Mouse (Mus musculus): ENCODE results near the gene Vmn1r236. TPM values are rescaled to one million over a fixed set of nuclear protein-coding genes. Genes with fewer than 3 reads are reported as not detected.

Gene Vmn1r236
- not detected in 2 replicates for polyA plus RNA-seq (2012; rRNA removed)

DNA sequence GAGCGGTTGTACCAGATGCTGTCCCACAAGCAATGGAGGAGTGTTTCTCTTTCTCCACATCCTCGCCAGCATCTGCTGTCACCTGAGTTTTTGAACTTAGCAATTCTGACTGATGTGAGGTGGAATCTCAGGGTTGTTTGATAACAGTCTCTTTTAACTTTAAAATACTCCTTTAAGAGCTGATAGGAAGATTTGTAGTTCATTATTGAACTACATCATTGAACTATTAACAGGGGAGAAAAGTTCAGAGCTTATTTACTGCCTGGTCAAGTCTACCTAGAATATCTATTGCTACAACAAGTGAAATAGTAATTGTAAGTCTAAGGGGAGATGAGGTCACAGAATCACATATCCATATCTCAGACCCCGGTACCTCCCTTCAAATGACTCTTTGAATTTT lies at the start of gene Vmn1r236:
Gene Vmn1r236 (plus strand): TSS at position 301 of the 400 bp plus-strand sequence.
- WGBS, result 83% methylated on average over 3 of the region's 3 CpGs
- no peak for DNase-seq (ENCODE audit: low read depth, low spot score)

DNA sequence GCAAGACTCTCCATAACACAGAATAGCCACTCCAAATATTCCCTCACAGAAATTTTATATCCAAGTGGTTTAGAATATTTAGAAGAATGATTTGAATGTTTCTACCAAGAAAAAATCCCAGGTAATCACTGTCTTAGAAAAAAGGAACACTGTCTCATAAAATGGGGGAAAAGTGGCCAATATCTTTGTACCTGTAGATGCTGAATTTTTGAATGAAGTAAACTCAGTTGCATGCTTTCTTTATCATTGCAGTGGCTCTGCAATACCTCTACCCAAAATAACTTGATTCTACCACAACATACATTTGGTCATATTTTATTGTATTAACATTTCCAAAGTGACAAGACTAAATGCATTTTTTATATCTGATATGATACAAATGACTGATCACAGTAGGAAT lies 26.6 kb upstream of the Vmn1r236 start, which contains the start of gene Vmn1r235:
Gene Vmn1r235 (plus strand): TSS at position 301 of the 400 bp plus-strand sequence.
- no peak for DNase-seq (ENCODE audit: low read depth, low spot score)

DNA sequence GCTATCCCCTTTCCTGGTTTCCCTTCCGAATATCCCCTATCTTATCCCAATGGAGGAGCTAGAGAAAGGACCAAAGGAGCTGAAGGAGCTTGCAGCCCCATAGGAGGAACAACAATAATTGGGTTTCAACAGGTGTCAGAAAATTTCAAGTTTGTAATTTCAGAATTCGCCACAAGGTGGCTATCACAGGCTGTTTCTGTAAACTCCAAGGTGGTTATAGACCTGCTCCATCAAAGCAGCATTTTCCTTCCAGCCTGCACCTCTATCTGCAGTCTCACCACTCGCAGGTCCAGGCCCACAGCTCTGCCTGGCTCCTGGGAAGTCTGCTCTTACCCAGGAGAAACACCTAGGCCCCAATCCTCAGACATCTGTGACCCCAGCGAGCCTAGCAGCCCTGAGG lies 10.6 kb upstream of the Vmn1r236 start:
- WGBS, result 11% methylated on average over 4 of the region's 4 CpGs
- peak; percentile 32 for DNase-seq (ENCODE audit: low read depth, low spot score)

DNA sequence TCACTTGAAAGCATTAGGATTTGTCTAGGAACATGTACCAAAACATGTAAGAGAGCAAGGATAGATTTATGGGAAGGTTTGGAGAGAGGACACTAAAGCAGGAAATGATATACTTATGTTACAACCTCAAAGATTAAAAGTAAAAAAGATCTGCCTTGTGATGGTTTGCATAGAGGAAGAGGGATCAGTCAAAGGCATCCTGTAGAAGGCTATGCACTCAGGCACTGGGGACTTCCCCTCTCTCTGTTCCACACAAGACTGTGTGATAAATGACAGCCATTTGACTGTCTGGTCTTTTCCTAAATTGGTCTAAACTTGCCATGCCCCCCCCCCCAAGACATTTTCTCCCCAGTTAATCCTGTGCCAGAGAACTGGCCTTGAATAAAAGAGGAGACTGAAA lies 1.7 kb downstream of the Vmn1r236 start:
- no peak for DNase-seq (ENCODE audit: low read depth, low spot score)

DNA sequence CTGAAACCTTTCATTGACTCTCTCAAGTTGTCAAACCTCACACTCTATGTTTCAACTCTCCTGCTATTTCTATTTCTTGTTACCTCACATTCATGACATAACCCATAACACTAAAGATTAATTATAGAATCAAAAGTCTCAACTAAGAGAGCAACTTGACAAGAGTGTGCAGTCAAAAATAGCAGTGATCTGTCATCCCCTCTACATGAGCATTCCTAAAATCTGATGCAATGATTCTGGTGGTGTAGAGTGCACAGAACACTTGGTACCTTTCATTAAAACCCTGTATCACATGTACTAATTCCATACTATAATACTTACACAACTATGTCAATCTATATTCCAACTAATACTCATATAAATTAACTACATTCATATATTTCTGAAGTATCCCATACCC lies 7.0 kb downstream of the Vmn1r236 start:
- no peak for DNase-seq (ENCODE audit: low read depth, low spot score)

GRCm38 (mm10) chr17:21311565-21311964 lies 28.8 kb downstream of the Vmn1r236 start, which contains the start of gene Vmn1r237:
Vmn1r237 (plus strand) TSS chr17:21311865.
- no peak for DNase-seq (ENCODE audit: low read depth, low spot score)

Other genes with a start within 250 kb of the Vmn1r236 start
- gene Vmn1r234, start 56.9 kb upstream of the Vmn1r236 start, polyA plus RNA-seq (2012; rRNA removed), result not detected in 2 replicates
- not detected in 2 replicates for gene Vmn1r235, start 26.5 kb upstream of the Vmn1r236 start, polyA plus RNA-seq (2012; rRNA removed)
- not detected in 2 replicates for gene Vmn1r237, start 28.9 kb downstream of the Vmn1r236 start, polyA plus RNA-seq (2012; rRNA removed)
- 0.15 and 0.19 TPM in 2 replicates for gene Zfp677, start 100.8 kb downstream of the Vmn1r236 start, polyA plus RNA-seq (2012; rRNA removed)
- 1.4 and 1.8 TPM in 2 replicates for gene Zfp54, start 140.3 kb downstream of the Vmn1r236 start, polyA plus RNA-seq (2012; rRNA removed)
- 0.83 and 1.3 TPM in 2 replicates for gene Zfp51, start 167.4 kb downstream of the Vmn1r236 start, polyA plus RNA-seq (2012; rRNA removed)
- gene Zfp53, start 206.1 kb downstream of the Vmn1r236 start, polyA plus RNA-seq (2012; rRNA removed), result 1.9 and 3.8 TPM in 2 replicates

Measured in large intestine, adult 2 months (tissue).